Mouse (Mus musculus) kidney, postnatal 14 days (tissue): Measurements from ENCODE around the gene Ndufs2.
A peak's percentile ranks its signal among the peaks of the same experiment; 100 is the strongest.
"Not testable (repeated sequence)": the region's sequence is repeated elsewhere in the genome, so short reads cannot be mapped to it uniquely, and the experiment has no call there.

Experiments
- DNase-seq: peaks from one replicate; pipeline ENCODE4 v3.0.0; 2022; ENCODE audit warnings: mixed read lengths

Gene Ndufs2

DNA sequence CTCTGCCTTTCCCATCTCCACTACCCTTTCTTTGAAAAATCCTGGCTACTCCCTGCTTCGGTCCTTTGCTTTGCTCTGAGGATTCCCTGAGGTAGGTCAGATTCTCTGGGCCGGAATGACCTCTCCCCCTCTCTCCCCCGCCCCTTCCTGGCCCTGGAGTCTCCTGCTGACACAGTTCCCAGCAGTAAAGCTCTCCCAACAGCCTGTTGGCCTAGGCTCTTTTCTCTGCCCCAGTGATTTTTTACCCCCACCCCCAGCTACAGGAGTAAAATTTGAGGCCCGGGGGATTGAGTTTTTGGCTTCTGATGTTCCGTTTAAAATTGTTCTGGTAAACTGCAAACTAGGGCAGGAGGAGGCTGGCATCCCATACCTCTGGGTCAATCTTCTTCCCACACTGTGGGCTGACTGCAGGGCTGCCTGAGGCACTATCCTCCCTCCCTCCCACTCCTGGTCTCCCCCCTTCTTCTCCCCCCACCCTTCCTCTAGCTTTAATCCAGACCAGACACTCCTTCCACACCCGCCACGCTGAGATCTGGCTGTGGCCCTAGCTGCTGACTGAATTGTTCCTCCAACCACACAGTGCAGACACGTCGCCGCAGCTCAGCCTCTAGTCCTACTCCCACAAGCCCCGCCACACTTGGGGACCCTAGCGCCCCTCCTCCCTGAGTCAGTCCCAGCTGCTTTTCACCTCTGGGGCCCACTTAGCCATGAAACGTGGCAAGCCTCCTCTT lies 571 bp upstream of the Ndufs2 start:
- peak; percentile 63 for DNase-seq

DNA sequence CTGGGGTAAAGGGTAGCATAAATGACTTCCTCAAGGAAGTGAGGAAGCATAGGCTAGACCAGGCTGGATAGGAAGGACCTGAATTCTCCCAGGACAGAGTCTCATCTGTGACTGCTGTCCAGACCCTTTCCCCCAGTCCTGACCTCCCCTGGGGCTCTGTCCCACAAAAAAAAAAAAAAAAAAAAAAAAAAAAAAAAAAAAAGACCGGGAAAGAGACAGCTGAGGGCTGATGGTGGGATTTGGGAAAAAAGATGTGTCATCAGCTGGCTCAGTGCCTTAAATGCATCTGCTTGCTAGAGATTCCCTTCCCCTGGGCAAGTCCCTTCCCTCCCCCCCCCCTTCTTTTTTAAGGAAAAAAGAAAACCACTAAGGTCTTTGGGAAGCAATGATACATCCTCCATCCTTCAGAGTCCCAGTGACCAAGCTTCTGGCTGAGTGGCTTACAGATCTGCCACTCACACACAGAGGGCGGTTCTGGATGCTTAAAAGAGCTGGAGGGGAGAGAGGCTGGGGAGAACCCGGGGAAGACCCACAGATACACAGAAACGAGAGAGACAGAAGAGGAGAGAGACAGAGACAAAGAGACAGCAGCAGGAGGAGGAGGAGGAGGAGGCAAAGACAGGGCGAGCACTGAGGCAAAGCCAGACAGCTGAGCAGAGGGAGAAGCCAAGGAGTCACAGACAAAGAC lies 1.1 kb downstream of the Ndufs2 start, which contains the start of gene Adamts4:
TSS of gene Adamts4 (plus strand) at position 509 of the 688 bp plus-strand sequence.
- DNase-seq = peak; percentile 75

DNA sequence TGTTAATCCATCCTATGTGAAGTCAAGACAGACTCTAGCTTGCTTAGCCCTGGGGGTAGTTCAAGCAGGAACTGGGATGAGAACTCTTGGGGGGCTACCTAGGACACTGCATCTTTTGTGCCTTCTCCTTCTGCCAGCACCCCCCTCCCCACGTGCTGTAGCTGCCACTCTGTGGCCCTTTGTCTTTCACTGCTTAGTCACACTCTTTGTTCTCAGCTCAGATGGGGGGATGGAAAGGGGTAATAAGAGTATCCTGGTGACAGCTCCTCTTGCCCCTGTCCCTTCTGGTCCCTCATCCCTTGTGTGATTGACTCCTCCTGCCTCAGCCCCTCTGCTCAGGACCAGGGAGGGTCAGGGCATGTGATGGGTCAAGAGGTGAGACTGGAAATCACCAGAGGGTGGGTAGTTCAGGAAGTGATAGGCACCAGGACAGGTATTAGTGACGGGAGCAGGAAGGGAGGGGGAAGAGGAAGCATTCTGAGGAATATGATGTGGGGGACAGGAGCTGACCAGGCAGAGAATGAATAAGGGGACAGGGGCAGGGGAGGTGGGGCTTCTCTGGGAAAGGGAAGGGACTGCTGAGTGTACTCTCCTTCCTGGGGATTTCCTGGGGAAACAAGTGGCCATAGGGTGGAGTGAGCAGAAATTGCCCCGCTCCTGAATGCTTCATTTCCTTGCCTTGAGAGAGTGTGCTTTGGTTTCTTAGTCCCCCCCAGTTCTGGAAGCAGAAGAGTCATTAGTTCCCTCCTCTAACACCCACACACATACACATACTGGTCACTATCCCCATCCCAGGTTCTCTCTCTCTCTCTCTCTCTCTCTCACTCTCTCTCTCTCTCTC lies 2.6 kb downstream of the Ndufs2 start:
- DNase-seq = peak; percentile 45

DNA sequence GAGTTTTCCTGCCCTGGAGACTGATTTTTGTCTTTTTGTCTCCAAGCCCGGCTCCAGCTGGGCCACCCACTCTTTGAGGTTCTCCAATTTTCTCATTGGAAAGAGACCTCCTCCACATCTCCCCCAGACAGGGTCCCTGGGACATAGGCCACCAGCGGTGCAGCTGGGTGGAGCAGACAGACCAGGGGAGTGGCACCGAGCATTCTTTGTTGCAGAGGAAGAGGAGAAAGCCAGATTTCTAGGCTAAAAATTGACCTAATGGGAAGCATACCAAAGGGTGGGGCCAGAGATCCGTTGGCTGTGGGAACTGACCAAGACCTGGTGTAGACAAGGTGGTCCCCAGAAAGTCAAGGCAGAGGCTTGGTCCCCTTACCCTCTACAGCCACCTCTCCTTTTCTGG lies 3.3 kb downstream of the Ndufs2 start:
- DNase-seq = no peak

DNA sequence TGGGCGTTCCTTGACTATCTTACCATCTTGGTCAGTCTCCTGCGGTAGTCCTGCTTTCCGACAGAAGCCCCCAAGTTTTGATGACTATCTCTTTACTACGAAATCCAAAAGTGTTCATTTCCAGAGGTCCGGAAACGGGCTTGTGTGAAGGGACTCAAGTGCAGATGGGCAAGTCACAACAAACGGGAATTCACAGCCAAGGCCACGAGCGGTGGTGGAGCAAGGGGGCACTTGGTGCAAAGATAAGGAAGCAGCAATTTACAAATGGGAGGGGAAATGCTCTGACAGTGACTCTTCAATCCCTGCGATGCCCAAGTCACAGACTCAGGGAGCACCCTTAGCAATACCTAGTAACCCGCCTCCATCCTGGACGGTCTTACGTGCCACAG lies 3.7 kb downstream of the Ndufs2 start:
- no peak for DNase-seq

DNA sequence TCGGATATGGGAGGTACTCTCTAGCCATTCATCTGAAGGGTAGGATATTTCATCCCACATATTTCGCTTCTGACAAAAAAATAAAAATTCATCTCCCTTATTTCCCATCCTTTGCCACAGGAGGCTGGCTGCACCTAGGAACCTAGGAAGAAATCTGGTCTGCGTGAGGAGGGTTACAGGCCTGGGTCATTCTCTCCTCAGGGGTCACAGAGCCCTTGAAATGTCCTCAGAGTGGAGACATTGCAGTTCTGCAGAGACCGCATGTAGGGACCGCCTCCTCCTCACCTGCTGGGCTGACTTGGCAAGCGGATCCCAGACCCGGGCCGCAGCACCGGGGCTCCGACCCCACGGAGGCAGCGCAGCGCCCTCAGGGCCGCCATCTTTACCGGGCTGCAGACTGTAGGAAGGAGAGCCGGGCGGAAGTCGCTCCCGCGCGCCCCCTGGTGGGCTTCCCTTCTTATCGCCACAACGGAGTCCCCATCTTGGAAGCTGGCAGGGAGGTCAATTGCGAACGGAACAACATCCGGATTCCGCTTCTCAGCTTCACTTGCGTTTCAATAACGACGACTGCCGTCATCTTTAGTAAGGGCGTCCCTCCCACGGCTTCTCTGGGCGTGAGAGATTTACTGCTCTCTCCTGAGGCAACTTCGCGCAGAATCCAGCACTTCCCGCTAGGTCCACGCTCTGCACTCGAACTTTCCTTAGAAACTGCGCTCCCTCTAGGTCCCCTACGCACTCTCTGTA lies 4.3 kb downstream of the Ndufs2 start:
- peak; percentile 98 for DNase-seq

DNA sequence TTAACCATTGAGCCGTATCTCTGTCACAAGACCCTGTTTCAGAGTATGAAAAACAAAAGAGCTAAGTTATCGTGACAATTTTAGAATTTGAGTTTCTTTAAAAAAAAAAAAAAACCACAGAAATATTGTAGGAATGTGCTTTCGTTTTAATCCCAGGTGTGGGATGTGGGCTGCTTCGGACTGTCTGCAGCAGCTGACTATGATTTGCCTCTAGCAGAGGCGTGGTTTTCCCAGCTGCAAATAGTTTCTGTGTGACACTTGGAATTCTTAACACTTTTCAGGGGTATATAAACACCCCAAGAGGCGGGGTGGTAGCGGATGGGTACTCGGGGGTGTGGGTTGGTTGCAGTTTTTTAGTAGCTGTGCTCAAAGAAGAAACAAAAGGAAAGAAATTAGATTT lies 5.8 kb downstream of the Ndufs2 start:
- no peak for DNase-seq

DNA sequence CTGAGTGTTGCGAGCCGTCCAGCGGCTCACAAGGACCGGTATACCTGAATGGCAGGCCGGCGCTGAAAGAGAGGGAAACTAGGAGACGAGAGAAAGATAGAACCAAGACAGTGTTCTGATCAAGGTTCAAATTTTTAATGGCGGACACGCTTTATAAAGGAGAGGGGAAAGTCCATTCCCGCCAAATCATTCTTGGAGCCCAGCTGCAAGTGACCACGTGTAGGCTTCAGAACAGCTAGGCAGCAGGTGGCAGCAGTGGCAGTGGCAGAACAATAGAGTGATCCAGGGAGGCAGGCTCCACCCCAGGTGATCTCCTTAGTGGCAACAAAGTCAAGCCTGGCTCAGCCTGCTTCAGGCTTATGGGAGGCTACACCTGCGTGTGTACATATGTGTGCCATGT lies 9.2 kb downstream of the Ndufs2 start:
- DNase-seq = not testable (repeated sequence)

DNA sequence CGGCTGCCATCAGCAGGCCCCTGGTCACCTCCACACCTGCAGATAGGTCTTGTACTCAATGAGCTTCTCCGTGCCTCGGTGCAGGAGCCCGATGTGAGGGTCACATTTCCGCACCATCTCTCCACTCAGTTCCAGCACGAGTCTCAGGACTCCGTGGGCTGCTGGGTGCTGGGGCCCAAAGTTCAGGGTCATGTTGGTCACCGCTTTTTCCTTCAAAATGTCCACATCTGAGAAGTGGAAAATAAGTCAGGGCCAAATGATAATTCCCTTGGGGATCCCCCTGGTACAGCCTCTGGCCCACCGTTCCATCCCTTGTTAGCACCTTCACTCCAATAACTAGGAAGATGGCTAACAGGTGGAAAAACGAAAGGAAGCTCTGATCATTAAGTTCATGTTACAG lies 10.3 kb downstream of the Ndufs2 start:
- DNase-seq = no peak

DNA sequence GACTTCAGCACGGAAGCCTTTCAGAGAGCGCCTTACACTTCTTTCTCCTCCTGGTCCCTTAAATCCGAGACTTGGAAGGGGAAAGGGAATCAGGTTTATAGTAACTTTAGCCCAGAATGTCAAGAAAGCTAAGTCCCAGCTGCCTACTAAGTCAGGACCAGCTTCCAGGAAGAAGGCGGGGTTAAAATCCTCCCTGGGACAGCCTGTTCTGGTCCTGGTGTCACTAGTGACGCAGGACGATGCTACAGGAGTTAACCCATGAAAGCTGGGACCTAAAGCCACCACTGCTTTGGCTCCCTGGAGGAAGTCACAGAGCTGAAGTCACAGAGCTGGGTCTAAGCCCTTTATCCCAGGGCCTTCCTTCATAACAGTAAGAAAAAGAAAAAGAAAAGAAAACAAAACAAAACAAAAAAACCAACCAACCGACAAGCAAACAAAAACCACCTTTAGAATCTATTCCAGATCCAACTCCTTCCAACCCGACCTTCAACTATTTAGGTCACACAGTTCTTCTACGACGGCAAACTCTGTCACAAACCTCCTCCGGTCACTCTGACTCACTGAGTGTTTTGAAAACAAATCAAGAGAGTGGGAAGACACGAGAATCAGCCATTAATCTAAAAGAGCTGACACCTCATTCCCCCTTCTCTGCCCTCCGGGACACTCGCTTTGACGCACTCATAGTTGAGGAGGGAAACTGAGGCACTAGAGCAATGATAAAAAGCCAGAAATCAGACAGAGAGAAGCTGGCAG lies 11.0 kb downstream of the Ndufs2 start:
- DNase-seq = peak; percentile 82

DNA sequence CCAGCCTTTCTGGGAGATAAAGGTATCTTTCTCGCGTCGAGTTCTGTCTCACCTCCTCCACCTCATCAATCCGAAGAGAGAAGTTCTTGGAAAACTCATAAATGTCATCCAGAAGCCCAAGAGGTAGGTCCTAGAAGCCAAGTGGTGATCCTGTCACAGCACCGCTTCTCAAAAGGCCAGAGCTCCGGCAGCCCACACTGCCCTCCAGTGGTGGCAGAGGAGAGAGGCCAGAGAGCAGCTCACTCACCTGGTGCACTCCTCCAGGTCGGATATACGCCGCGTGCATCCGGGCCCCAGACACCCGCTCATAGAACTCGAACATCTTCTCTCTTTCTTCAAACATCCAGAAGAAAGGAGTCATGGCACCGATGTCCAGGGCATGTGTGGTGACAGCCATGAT lies 12.7 kb downstream of the Ndufs2 start:
- DNase-seq = peak; percentile 73

DNA sequence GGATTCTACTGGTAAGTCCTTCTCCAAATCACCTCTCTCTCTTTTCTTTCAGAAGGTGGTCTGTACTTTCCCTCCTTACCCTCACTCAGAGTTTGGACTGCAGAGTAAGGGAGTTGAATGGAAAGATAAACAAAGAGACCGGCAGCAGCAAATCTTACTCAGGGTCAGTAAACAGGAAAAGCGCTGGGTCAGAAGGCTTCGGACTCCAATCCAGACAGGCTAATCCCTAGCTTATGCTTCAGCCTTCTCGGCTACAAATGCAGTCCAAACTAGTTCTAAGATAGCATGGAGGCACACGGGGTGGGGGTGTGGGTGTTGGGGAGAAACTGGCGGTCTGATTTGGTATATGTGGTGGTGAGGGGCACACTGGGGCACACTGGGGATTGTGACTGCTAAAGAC lies 13.8 kb downstream of the Ndufs2 start:
- DNase-seq = peak; percentile 44

DNA sequence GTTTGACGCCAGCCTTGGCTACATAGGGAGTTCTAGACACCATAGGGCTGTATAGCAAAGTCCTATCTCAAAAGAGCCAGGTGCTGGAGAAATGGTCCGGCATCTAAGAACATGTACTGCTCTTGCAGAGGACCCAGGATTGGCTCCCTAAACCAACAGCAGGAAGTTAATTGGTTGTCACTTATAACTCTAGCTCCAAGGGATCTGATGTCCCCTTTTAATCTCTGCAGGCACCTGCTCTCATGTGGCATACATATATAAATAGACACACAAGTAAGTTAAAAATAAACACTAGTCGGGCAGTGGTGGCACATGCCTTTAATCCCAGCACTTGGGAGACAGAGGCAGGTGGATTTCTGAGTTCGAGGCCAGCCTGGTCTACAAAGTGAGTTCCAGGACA lies 15.4 kb downstream of the Ndufs2 start:
- no peak for DNase-seq

DNA sequence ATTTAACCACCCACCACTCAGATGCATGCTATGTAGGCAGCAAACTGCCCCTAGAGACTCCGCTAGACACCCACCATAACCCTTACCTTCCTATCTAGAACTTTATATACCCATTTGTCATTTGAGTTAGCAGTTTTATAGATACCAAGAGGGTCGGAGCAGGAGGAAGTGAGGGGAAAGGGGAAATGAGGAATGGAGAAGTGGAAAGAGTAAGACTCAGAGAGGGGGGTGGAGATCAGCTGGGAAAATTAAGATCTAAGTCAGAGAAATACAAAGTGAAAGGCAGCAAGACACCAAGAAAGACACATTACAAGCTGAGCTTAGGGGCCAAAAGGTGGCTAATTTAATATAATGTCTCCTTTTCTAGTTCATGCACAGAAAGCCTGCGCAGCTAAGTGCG lies 16.6 kb downstream of the Ndufs2 start:
- no peak for DNase-seq

DNA sequence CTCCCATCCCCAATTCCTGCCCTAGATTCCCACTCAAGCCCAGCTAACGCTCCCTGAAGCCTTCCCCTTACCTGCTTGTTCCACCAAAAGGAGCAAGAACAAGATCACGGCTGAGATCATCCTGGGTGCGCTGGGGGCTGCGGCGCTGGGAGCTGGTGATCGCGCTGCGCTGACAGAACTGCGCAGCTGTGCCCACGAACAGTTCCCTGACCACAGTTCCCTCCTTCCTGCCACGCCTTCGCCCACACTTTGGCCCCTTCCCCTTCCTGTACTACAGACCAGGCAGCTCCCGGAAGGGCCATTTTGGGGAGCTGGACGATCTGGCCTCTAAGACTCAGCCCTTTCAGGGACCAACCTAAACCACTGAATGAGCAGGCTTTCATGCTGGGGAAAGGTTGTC lies 17.1 kb downstream of the Ndufs2 start, which contains the start of gene Fcer1g:
TSS of gene Fcer1g (minus strand) at position 240 of the 400 bp plus-strand sequence.
- DNase-seq = no peak

DNA sequence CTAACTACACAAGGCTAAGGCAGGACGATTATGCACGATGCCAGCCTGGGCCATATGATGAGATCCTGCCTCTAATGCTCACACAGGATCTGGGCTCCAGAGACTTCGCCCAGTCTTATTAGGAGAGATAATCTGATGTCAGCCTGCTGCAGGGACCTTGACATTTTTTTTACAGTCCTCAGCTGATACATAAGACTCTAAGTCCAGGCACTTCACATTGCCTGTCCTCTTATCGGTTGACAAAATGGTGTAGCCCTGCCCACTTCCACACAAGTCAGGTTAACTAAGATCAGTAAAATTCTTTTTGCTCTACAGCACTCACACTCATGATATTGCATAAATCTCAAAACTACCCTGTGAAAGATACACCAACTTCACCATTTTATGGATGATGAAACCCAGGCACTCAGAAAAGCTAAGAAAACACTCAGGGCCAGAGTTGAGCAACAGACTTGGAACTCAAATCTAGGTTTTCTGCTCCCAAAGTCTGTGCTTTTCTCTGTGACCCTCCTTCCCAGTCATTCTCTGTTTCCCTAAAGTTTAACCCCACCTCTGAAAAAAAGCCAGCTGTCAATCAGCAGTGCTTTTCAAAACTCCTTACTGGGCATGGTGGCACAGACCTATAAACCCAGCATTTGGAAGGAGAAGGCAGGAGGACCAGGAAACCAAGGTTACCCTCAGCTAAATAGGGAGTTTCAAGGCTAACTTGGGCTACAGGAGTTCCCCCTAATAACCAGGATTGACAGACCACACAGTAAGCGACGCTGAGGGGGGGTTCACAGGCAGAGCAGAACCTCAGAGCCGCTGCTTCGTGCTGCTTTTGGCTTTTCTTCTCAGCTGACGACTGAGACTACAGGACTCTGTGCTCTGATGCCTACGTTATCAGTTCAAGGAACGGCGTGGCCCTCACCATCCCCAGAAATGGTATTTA lies 18.1 kb downstream of the Ndufs2 start:
- DNase-seq = no peak

DNA sequence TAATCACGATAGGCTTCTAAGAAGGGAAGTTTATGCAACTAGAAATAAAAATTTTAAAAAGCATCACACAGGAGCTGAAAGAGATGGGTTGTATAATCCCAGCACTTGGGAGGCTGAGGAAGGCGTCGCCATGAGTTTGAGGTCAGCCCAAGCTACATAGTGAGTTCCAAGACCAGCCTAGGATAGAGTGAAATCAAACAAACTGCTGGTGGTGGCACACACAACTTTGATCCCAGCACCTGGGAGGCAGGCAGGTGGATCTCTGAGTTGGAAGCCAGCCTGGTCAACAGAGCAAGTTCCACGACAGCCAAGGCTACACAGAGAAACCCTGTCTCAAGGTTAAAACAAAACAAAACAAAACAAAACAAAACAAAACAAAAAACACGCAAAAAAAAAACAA lies 18.8 kb downstream of the Ndufs2 start:
- DNase-seq = no peak

DNA sequence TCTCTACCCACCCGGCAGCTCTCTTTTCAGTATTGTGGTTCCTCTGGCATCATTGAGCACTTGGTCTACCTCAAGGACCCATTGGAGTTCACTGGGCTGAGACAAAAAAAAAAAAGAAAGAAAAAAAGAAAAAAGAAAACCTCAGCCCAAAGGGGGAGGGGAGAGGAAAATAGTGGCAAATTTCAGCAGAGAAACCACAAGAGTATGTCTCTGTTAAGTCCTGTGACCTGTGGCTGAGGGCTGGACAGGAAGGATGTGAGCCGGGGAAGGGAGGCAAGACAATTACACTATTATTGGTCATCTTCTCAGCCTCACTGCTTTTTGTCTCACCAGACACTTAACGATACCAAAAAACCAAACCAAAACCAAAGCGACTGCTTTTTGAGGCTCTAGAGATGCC lies 19.3 kb downstream of the Ndufs2 start:
- DNase-seq = no peak

DNA sequence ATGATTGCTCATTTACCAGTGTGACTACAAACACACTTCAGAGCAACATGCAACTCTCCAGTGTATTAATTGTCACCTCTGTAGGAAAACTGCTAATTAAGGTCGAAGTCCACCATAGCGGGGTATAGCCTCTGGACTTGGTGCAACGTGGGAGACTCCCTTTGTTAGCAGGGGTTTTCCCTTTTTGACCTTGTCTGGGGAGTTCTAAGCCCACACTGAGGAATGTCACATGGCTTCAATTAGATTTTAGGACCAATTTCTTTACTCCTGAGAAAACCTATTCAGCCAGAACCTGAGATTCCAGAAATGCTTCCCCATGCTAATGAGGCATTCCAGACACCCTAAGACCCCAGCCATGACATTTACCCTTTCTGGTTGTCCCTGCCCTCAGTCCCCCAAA lies 21.0 kb downstream of the Ndufs2 start:
- no peak for DNase-seq

DNA sequence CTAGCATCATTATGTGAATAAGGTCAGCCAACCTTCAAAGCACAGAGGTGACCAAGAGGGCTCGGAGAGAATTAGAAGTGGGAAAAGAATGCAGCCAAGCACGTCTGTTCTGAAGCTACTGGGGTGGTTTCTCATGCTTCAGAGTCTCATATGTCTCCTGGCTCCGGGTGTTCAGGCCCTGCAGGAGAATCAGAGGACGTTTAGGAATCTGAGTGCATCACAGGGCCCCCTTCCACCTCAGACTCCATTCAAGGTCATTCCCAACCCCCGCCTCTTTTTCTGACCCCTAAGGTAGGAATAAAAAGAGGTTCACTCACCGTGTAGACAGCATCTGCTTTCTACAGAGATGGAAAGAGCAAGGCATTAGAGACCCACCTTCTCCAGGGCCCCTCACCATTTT lies 21.4 kb downstream of the Ndufs2 start:
- DNase-seq = no peak

DNA sequence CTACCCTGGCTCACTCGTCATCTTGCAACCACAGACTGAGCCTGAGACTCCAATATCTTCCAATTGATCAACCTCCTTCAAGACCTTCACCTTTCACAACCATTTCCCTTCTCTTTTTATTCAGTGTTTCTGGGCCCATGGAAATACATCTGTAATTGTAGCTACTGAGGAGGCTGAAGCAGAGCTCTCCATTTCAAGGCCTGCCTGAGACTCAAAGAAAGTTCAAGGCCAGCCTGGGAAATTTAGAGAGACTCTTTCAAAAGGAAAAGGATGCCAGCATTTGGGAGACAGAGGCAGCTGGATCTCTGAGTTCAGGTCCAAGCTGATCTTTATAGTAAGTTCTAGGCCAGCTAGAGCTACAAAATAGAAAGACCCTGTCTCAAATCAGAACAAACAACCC lies 23.3 kb downstream of the Ndufs2 start:
- no peak for DNase-seq
